Mouse (Mus musculus) layer of hippocampus, postnatal 14 days (tissue): ENCODE measurements at regions not wholly inside any gene's neighbourhood (a gene's known extent, or its start where the extent isn't known, plus 50 kb on each side); places are given as distances from the start of the nearest gene placed in this dataset.

Experiments
- DNase-seq, 2 experiments: peaks; one replicate each; pipeline ENCODE4 v3.0.0; 2021 to 2022; ENCODE audit warnings: low spot score in 2 of 2, mixed read lengths in 1 of 2

DNA sequence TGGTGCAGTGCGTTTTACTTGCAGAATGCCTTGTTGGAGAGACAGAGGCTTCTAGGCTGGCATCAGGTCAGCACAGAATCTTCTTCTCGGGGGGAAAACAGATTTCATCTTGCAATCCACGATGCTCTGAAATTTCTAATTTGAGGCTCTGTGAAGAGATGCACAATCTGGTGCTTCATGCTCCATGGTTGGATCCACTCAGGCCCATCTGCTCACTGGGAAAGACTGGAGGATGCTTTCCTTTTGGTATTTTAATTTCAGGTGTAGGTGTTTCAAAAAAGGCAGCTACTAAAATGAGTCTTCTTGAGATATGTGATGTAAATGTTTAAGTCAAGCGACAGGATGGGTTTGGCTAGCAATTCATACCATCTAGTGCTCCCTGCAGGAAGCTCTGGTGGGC lies 938.1 kb downstream of the Slc4a3 start:
- peak in 1 of 2 experiments; percentile 67 for DNase-seq

DNA sequence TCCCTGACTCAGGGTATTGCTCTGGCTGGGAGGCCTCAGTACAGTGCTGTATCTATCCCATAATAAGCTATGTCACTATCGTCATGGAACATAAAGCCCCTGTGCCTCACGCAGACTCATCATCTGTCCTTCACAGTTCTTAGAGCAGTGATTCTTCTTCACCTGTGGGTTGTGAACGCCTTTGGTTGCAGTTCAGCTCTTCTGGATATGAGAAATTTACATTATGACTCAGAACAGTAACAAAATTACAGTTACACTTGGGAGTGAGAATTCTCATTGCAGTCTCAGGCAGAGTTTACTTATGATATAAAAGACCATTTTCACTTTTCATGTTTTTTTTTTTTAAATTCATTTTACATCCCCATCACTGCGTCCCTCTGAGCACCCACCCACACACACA lies 941.4 kb downstream of the Slc4a3 start:
- no peak for DNase-seq

DNA sequence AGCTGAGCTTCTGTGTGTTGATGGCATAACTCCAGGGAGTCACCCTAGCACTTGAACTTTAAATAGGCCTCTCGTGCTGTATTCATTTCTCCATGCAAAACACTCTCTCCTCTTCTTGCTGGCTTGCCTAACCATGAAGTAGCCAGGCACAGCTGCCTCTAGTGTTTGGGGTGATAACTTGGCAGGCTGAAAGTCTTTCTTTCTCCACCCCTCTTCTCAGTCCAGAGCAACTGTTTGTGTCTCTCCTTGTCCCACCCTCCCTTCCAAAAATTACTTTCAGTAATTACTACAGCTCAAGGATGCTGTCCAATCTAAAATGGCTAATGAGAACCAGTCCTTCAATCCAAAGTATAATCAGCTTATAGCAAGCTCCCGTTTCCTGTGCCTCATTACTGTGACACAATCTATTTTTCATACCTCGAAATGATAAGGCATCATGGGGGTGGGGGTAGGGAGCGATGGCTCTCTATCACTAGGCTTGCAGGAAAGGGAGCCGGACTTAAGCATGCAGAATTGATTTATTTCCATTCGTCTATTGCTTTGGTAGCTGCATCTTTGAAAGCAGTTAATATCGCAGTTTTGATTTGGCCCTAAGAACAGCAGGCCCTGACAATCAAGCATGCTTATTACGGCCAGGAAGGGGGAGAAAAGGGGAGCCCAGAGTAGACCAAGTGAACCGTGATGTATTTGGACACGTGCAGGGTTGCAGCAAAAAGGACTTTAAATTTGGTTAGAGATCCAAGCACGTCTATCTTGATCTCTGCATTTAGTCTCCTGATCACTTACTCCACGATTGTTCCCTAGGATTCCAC lies 943.8 kb downstream of the Slc4a3 start:
- peak in 1 of 2 experiments; percentile 22 for DNase-seq

DNA sequence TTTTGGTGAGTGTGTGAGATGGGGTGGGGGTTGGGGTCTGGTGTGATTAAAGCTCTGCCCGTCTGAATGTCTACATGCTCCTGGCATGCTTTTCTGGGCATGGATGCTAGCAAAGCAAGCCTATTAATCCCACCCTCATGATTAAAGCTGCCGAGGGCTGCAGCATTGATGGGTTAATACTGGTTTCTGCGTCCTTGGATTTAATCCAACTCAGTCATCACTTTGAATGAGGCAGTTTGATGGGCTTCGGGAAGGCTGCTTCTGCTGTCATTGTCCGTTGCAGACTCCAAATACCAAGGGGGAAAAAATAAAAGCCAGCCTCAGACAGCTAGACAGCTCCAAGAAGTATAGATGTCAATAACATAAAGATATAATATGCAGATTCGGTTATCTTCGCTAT lies 944.7 kb downstream of the Slc4a3 start:
- DNase-seq: peak; percentile 26 to 69

DNA sequence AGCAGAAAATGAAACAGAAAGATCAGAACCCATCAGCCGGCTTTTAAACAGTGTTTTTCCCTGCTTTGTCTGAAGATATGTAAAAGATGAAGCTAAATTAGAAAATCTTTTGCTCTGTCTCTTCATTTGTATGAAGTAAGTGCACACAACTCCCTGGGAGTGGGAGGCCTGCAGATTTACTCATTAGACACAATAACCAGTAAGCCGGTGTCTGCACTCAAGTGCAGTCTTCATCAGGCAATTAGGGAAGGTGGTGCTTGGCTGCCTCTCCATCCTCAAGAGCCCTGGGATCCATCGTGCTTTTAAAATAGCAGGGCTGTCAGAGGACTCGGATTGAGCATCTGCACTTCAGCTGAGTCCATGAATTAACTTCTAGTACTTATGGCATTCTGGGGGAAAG lies 945.1 kb downstream of the Slc4a3 start:
- DNase-seq: peak; percentile 28 to 31

DNA sequence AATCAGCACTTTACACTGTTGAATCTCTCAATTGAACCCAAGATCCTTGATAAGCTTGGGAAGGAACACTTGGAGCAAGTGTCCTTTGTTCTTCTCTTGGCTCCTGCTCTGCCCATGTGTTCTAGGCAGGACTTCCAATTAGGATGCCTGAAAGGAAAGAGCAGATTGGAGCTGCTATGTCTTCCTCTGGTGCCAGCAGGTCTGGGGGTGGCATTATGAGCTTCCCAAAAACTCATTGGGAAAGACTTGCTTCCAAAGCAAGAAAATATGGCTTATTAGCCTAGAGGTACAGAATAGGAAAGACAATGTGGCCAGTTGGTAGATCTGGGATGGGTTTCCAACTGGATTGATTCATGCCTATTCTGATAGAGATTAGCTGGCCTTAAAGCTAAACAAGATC lies 959.1 kb downstream of the Slc4a3 start:
- DNase-seq: peak; percentile 54 to 85

DNA sequence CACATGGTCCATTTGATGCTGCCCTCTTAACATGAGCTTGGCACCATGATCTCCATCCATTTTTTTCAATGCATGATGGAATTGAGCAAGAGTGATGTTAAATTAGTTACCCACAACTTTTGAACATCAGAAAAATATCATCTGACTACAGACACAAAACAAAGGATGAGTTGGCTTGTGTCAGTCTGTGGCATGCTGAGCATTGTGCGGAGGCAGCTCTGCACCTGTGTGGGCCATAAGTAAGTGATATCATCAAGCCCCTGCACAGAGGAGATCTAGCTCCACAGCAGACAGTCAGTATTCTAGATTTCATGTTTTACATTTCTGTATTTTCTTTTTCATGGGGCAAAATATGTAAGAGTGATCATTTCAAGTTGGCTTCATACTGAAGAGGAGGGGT lies 962.8 kb downstream of the Slc4a3 start:
- DNase-seq: peak in 1 of 2 experiments; percentile 32

DNA sequence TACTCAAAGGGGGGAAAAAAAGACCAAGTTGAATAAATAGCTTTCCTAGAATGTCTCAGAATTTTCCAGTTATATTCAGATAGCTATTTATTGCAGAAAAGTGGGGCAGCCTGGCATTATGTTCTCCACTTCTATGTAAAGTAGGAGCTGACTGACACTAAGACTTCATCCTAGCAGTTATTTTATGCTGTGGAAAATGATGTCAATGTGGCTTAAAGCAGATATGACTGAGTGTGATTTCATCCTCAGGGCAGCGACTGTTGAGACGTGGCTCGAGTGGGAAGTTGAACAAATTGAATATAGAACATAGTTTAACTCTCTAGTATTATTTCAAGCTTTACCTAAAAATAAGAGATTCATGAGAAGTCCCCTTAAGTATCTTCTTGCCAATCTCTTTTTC lies 963.4 kb downstream of the Slc4a3 start:
- DNase-seq: no peak

DNA sequence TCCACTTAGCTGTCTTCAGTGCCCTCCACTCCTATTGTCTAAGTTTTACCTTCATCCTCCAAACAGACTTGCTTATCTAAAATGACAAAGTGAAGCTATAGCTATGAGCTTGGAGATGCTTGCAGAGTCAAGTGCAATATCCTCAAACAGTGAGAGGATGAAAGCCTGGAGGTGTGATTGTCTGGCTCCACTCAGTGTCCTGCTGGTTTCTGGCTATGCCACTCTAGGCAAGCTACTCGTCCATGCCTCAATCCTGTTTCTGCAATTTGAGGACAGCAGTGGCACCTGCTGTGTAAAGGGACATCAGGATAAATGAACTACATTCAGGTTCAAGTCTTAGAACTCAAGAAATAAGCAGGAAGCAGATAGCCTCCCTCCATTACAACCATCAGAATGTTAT lies 966.1 kb downstream of the Slc4a3 start:
- DNase-seq: no peak

DNA sequence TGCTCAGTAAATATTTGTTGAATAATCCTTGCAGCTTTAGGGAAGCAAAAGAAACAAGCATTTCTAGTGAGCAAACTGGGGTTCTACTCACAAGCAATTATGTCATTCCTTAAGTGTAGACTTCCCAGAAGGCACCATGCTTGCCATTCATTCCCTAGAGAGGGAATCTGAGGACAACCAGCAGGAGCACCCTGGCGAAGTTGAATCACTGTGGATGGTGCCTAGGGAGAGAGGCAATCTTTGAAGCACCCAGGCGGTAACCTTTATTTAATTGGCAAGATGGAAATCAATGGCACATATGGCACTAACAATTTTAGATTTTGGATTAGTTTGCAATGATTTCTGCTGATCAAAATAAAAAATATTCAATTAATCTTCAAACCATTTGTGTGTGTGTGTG lies 967.4 kb downstream of the Slc4a3 start:
- DNase-seq: peak; percentile 45 to 85

DNA sequence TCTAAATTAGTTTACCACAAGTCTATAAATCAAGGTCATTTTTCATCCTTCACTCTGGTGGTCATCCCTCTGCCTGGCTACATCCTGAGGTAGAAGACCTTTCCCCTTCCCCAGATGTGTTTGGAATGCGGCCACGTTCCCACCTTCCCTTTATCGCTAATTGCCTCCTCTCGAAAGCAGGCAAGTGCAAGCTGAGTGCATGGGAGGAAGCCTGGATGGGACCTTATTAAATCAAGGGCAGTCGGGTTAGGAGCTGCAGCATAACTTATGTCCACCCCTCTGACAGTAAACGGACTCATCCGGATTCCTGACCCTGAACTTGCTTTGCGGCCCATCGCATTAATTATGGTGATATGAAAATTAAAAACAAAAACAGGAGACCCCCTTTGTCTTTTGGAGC lies 983.5 kb downstream of the Slc4a3 start:
- DNase-seq: no peak

DNA sequence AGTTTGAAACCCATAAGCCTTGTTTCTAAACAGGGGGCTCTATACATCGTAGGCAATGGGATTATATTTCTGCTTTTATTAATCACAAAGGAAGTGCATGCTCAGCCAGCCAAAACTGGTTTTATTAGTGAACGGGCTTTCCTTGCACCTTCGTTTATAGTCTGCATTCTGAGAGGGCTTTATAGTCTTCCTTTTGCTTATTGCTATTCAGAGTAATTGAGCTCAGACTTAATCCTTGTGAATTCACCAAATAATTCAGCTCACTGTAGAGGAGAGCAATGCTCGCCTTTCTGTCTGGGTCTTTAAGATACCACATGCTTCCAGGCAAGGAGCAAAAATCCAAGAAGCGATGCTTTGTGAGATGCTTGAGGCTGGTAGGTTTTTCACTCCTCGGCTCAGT lies 984.3 kb downstream of the Slc4a3 start:
- DNase-seq: no peak

DNA sequence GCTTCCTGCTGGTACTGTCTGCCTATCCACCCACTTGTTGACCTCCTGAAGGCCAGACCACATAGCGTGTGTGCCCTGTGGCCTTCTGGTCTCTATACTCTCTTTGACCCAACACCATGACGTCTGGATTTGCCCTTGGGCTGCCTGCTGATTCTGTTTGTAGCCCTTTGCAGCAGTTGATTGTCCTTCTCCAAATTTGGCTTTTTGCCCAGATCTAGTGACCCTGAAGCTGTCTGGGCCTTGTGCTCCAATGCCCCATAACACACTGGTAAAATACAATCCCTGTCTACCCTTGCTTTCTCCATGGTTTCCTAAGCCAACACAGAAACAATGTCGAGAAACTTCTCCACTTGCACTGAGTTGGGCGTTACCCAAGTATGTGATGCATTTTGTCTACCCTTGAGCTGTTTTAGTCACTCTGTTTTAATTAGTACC lies 979.3 kb downstream of the Epha4 start:
- no peak for DNase-seq

DNA sequence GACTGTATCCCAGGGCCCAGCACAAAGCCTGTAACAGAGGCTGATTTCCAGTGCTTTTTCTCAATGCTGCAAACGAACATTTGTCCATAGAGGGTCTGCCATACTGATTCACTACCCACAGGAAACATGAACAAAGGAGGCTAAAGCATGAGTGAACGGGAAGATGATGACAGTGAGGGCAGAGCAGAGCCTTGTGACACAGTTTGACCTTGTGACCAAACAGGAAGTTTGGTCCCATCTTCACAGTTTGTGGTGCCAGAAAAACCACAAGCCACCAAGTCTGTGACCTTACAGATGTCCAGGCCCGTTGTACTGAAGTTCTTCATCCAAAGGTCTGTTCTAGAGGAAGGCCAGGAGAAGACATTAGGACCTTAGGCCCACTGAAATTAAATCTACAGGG lies 974.4 kb downstream of the Epha4 start:
- DNase-seq: no peak

DNA sequence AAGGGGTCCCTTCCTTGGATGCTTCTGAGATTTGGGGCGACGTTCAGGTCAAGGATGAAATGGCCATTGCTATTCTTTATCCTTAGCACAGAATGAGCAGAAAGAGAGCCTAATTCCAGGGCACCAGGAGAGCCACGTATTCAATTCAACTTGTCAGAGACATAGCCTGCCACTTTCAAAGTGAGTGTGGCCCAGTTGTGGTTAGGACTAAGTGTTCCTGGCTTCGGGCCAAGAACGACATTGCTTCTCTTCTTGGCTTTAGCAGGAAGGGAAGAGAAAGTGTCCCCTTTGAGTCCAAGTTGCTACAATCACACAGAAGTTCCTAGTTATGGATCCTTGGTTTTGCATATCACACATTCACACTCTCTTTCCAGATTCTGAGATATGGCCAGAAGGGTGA lies 964.0 kb downstream of the Epha4 start:
- no peak for DNase-seq

DNA sequence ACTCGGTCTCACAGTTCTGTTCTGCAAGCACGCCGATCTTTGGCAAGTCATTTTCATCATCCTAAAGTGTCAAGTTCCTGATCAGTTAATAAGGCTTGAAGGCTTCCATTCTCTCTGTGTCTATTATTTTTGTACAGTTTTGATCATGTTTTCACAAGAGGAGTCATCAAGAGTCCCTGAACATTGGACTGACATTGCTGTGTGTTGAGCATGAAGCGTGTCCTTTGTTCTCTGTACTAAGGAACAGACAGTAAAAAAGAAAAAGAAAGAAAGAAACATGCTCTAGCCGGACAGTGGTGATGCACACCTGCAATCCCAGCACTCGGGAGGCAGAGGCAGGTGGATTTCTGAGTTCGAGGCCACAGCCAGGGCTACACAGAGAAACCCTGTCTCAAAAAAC lies 955.4 kb downstream of the Epha4 start:
- DNase-seq: no peak

DNA sequence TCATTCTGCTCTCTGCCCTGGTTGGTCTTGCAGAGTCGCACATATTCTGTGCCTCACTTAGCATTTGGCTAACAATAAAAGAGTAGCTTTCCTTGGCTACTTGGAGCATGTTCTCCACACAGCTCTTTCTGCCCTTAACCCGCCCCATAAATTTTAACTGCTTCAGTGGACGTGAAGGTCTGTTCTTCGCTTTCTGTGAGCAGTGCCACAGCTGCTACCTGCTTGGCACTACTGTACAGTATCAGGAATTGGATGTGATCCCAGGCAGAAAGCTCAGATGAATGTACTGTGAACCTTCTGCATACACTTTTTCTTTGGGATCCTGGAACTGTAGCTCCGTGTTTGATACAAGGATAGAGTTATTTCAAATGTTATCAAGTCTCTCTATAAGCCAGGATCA lies 939.4 kb downstream of the Epha4 start:
- DNase-seq: no peak

DNA sequence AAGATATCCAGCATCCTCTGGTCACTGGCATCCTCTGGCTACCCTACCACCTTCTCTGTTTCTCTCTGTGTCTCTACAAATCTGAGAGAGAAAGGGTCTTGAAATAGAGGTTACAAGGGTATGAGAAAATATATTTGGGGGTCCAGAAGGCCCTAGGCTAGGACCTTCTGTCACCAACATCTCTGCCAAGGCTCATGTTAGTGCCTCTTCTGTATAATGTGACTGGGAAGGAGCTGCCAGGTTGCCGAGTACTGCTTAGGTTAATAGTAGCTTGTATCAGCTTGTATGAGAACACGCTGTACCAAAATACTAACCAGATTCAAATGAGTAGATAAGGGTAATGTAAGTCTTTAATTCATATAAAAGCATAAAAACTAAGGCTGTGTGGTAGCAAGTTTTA lies 929.0 kb downstream of the Epha4 start:
- no peak for DNase-seq

DNA sequence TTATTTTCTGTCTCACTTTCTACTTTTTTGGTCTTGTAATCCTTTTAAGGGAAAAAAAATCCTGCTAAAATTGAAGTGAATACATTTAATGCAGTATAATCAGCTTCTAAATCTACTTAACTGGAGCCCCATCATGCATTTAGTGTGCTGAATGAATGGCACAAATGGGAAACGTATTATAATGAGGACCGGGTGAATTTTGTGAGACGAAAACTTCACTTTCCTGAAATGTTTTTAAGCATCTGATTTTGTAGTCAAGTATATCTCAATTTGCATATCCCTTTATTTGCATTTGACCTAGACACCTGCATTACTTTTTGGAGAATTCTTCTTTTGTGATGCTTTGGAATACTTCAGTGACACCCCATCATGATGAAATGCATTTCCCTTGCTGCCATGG lies 889.1 kb downstream of the Epha4 start:
- DNase-seq: no peak

DNA sequence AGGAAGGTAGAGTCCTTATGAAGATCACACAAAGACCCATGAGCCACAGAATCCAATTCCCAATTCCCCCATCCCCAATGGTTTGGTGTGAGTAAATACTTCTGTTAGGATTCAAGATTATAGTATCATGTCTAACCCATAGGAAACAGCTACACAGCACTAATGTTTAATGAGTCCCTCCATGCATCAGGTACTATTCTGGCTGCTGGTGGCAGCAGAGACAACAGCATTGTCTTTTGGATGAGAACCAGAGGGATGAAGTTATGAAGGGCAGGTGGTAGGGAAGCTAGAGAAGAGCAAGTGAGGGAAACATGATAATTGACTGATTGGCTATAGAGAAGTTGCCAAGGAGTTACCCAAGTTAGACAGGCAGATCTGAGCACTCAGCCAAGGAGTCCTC lies 885.0 kb downstream of the Epha4 start:
- DNase-seq: no peak

DNA sequence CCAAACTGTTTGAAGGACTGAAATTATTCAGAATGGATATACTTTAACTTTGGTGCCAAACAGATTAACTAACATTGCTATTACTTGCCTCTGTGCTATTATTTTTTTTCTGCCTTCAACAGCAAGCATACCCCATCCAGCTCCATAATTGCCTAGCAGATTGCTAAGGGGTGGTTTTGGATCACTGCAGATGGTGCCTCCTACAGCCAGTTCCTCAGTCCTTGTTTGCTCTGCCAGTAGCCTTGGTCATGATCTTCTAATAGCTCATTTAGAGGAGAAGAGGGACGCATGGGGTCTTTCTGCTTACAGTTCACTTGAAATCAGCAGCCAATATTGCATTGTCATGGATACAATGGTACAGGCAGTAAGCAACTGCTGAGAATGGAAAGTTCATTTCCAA lies 880.8 kb downstream of the Epha4 start:
- peak; percentile 42 to 79 for DNase-seq

DNA sequence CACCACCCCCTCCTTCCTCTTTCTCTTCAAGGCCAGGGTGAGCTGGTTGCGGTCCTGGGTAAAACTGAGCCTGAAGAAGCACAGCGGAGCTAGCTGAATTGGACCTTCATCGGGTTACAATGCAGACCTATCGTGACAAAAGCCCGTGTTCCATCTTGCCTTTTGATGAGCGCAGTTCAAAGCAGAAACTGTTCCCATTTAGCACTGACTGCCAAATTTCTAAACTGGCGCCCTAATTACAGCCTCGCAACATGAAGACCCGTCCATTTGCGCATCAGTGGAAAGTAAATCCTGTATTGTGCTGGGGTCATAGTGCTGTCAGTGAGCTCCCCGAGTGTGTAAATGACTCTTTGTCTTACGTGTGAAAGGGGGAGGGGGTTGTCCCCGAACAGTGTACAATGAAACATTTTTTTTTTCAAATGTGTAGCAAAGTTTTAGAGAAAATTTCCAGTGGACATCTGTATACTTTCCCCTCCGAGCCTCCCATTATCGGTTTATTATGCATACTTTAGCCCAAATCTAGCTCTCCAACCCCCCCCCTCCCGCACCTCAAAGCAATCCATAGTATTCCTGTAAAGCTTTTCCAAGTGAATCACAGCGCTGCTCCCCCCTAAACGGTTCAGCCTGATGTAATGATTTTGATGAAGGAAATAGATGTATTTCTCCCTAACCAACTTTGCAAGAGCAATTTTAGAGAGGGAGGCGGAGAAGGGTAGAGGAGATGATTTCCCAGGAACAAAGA lies 877.4 kb downstream of the Epha4 start:
- DNase-seq: peak; percentile 26 to 68

DNA sequence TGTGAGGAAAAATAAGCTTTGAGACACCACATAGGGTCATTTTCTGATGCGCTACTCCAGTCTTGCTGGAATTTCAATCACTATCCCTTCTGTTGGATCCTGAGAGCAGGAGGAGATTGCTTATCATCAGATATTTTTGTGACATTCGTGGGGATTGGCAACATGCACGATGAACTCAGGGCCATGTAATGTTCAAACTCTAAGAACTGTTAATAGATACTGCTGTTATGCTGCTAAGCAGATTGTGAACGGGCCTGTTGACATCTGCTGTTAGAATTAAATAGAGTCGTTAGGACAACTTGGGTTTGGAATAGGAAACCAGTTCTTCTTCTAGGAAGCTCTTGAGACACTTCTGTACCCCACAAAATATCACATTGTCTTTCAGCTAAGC lies 876.9 kb downstream of the Epha4 start:
- peak; percentile 42 to 76 for DNase-seq
